Mouse (Mus musculus): ENCODE measurements around the gene Ctso. TPM values are rescaled to one million over a fixed set of nuclear protein-coding genes. Genes with fewer than 3 reads are reported as not detected.

Gene Ctso
- 38.6 and 41.7 TPM in 2 replicates for polyA plus RNA-seq (2015; fragmentation: Nextera tagmentation; extraction: Ambion mirVana)

GRCm38 (mm10) chr3:81932141-81933101, at the start of gene Ctso:
Gene Ctso, plus strand, starts transcription at chr3:81932601.
- peaks cover 3% of the 10 kb centered on the region; the same call in 1 of the 2 replicates for H3K4me1 ChIP-seq (ENCODE audit: insufficient read depth, low read depth, low read length)
- peak within 1 kb of the TSS; percentile 45 for H3K4me2 ChIP-seq (replicated peaks; ENCODE audit: low read depth, low read length)
- 10% methylated on average over 25 of the region's 27 CpGs for WGBS
- ATAC-seq = peak; percentile 95
- peak; percentile 94 for DNase-seq (ENCODE audit: low spot score)
- TF ChIP-seq EP300 (IDR thresholded peaks at IDR 0.05) = 0 out of 2 replicates have a peak, but pooled peaks have one; percentile 10
- TF ChIP-seq CTCF (IDR thresholded peaks at IDR 0.05) = peak; percentile 81
- no peaks in the 10 kb centered on the region for H3K27me3 ChIP-seq (replicated peaks; ENCODE audit: insufficient read depth, low read length)
- H3K27ac ChIP-seq (ENCODE audit: low read length) = peak within 1 kb of the TSS; percentile 97
- H3K36me3 ChIP-seq (ENCODE audit: insufficient read depth, low read length) = no peaks in the 10 kb centered on the region
- H3K9ac ChIP-seq (replicated peaks; ENCODE audit: low read depth) = peak within 1 kb of the TSS; percentile 83
- H3K4me3 ChIP-seq (ENCODE audit: low read depth, low read length) = peak within 1 kb of the TSS; percentile 87
- no peaks in the 10 kb centered on the region for H3K9me3 ChIP-seq (ENCODE audit: low read length)

- Histone ChIP-seq H3K4me1 (ENCODE audit: insufficient read depth, low read depth, low read length) (no peaks in the 10 kb centered on the region), H3K27me3 (replicated peaks; ENCODE audit: insufficient read depth, low read length) (no peaks in the 10 kb centered on the region), H3K9me3 (ENCODE audit: low read length) (no peaks in the 10 kb centered on the region), H3K4me2 (replicated peaks; ENCODE audit: low read depth, low read length) (no peak overlapping the region), H3K4me3 (ENCODE audit: low read depth, low read length) (no peak overlapping the region), H3K36me3 (ENCODE audit: insufficient read depth, low read length) (no peaks in the 10 kb centered on the region), H3K9ac (replicated peaks; ENCODE audit: low read depth) (no peak overlapping the region), H3K27ac (ENCODE audit: low read length) (no peak overlapping the region)
- ATAC-seq (no peak), DNase-seq (ENCODE audit: low spot score) (no peak)
- TF ChIP-seq CTCF (IDR thresholded peaks at IDR 0.05) (no peak), EP300 (IDR thresholded peaks at IDR 0.05) (no peak)
These were observed 48.5 kb upstream of the Ctso start for GRCm38 (mm10) chr3:81883916-81884315.

- Histone ChIP-seq H3K4me3 (ENCODE audit: low read depth, low read length) (no peak overlapping the region), H3K4me1 (ENCODE audit: insufficient read depth, low read depth, low read length) (no peaks in the 10 kb centered on the region), H3K9me3 (ENCODE audit: low read length) (no peaks in the 10 kb centered on the region), H3K27me3 (replicated peaks; ENCODE audit: insufficient read depth, low read length) (no peaks in the 10 kb centered on the region), H3K36me3 (ENCODE audit: insufficient read depth, low read length) (no peaks in the 10 kb centered on the region), H3K27ac (ENCODE audit: low read length) (no peak overlapping the region), H3K4me2 (replicated peaks; ENCODE audit: low read depth, low read length) (no peak overlapping the region), H3K9ac (replicated peaks; ENCODE audit: low read depth) (no peak overlapping the region)
- DNase-seq (ENCODE audit: low spot score) (no peak), ATAC-seq (no peak)
- 95% methylated on average over 2 of the region's 2 CpGs for WGBS
- TF ChIP-seq EP300 (IDR thresholded peaks at IDR 0.05) (no peak), CTCF (IDR thresholded peaks at IDR 0.05) (no peak)
These were observed 46.8 kb upstream of the Ctso start for GRCm38 (mm10) chr3:81885566-81885965.

GRCm38 (mm10) chr3:81889137-81889536, 43.3 kb upstream of the Ctso start:
- no peak overlapping the region for H3K4me3 ChIP-seq (ENCODE audit: low read depth, low read length)
- ATAC-seq (no peak), DNase-seq (ENCODE audit: low spot score) (no peak)
- H3K36me3 ChIP-seq (ENCODE audit: insufficient read depth, low read length) = no peaks in the 10 kb centered on the region
- 55% methylated on average over 6 of the region's 6 CpGs for WGBS
- H3K9me3 ChIP-seq (ENCODE audit: low read length) = no peaks in the 10 kb centered on the region
- H3K27me3 ChIP-seq (replicated peaks; ENCODE audit: insufficient read depth, low read length) = no peaks in the 10 kb centered on the region
- H3K4me2 ChIP-seq (replicated peaks; ENCODE audit: low read depth, low read length) = no peak overlapping the region
- no peaks in the 10 kb centered on the region for H3K4me1 ChIP-seq (ENCODE audit: insufficient read depth, low read depth, low read length)
- H3K27ac ChIP-seq (ENCODE audit: low read length) = no peak overlapping the region
- no peak overlapping the region for H3K9ac ChIP-seq (replicated peaks; ENCODE audit: low read depth)
- no peak for TF ChIP-seq EP300 (IDR thresholded peaks at IDR 0.05)
- TF ChIP-seq CTCF (IDR thresholded peaks at IDR 0.05) = no peak

- DNase-seq (ENCODE audit: low spot score) (no peak), ATAC-seq (no peak)
- TF ChIP-seq EP300 (IDR thresholded peaks at IDR 0.05) = no peak
- no peak for TF ChIP-seq CTCF (IDR thresholded peaks at IDR 0.05)
- Histone ChIP-seq H3K9me3 (ENCODE audit: low read length) (no peaks in the 10 kb centered on the region), H3K27ac (ENCODE audit: low read length) (no peak overlapping the region), H3K4me1 (ENCODE audit: insufficient read depth, low read depth, low read length) (no peaks in the 10 kb centered on the region), H3K4me3 (ENCODE audit: low read depth, low read length) (no peak overlapping the region), H3K4me2 (replicated peaks; ENCODE audit: low read depth, low read length) (no peak overlapping the region), H3K27me3 (replicated peaks; ENCODE audit: insufficient read depth, low read length) (no peaks in the 10 kb centered on the region), H3K9ac (replicated peaks; ENCODE audit: low read depth) (no peak overlapping the region), H3K36me3 (ENCODE audit: insufficient read depth, low read length) (no peaks in the 10 kb centered on the region)
- 73% methylated on average over 6 of the region's 6 CpGs for WGBS
These were observed 21.9 kb upstream of the Ctso start for GRCm38 (mm10) chr3:81910286-81911036.

GRCm38 (mm10) chr3:81916030-81916686, 16.2 kb upstream of the Ctso start:
- DNase-seq (ENCODE audit: low spot score) = no peak
- ATAC-seq = peak; percentile 53
- Histone ChIP-seq H3K9me3 (ENCODE audit: low read length) (no peaks in the 10 kb centered on the region), H3K9ac (replicated peaks; ENCODE audit: low read depth) (no peak overlapping the region), H3K4me1 (ENCODE audit: insufficient read depth, low read depth, low read length) (no peaks in the 10 kb centered on the region), H3K4me3 (ENCODE audit: low read depth, low read length) (no peak overlapping the region), H3K4me2 (replicated peaks; ENCODE audit: low read depth, low read length) (no peak overlapping the region), H3K27ac (ENCODE audit: low read length) (no peak overlapping the region), H3K27me3 (replicated peaks; ENCODE audit: insufficient read depth, low read length) (no peaks in the 10 kb centered on the region), H3K36me3 (ENCODE audit: insufficient read depth, low read length) (no peaks in the 10 kb centered on the region)
- WGBS = 49% methylated on average over 5 of the region's 5 CpGs
- no peak for TF ChIP-seq CTCF (IDR thresholded peaks at IDR 0.05)

Measured in lung, postnatal 0 days (tissue).